Mouse (Mus musculus) thymus, postnatal 0 days (tissue): Measurements from ENCODE around the gene Cetn4. TPM values are rescaled to one million over a fixed set of nuclear protein-coding genes. Genes with fewer than 3 reads are reported as not detected.

Experiments
- polyA plus RNA-seq: library from polyadenylated mRNA; unstranded; fragments of >200 nt; fragmentation: Nextera tagmentation; extraction: Ambion mirVana; gene quantifications from 2 replicates; pipeline ENCODE4 v1.2.1, GENCODE M21; 2015

Gene Cetn4
- polyA plus RNA-seq, 1 experiment from 2014 or later = 1.8 TPM

Other genes with a start within 250 kb of the Cetn4 start
- 0.20 TPM in 1 of 2 replicates, not detected in the other for gene Adad1, start 249.2 kb downstream of the Cetn4 start, polyA plus RNA-seq
- gene Il2, start 186.7 kb downstream of the Cetn4 start, polyA plus RNA-seq = 0.69 and 0.87 TPM in 2 replicates
- 0.22 and 0.26 TPM in 2 replicates for gene Il21, start 80.1 kb downstream of the Cetn4 start, polyA plus RNA-seq
- gene Bbs12, start 154 bp downstream of the Cetn4 start, polyA plus RNA-seq = 4.6 and 5.0 TPM in 2 replicates
- 0.22 and 1.1 TPM in 2 replicates for gene Fgf2, start 35.6 kb upstream of the Cetn4 start, polyA plus RNA-seq
- gene Spata5, start 107.2 kb upstream of the Cetn4 start, polyA plus RNA-seq = 26.8 and 33.9 TPM in 2 replicates
- gene Nudt6, start 107.5 kb upstream of the Cetn4 start, polyA plus RNA-seq = 14.4 and 15.4 TPM in 2 replicates